Mouse (Mus musculus): Measurements from ENCODE around the gene Cdkn2d. TPM values are rescaled to one million over a fixed set of nuclear protein-coding genes. Genes with fewer than 3 reads are reported as not detected.
A peak's percentile ranks its signal among the peaks of the same experiment; 100 is the strongest.
"Not testable (repeated sequence)": the region's sequence is repeated elsewhere in the genome, so short reads cannot be mapped to it uniquely, and the experiment has no call there.

Cdkn2d gene
- total and polyA plus RNA-seq, 2 experiments from 2014 or later, result 115 to 134 TPM

- no peaks in the 10 kb centered on the region for H3K9me3 ChIP-seq (ENCODE audit: low read length)
- no peak for ATAC-seq
- no peak for TF ChIP-seq CTCF (IDR thresholded peaks at IDR 0.05; ENCODE audit: low read depth)
- H3K4me2 ChIP-seq (ENCODE audit: low read depth, low read length), result no peak overlapping the region
- no peak for DNase-seq (ENCODE audit: low spot score)
- peaks cover 10% of the 10 kb centered on the region; the same call in 1 of the 2 replicates for H3K4me1 ChIP-seq (ENCODE audit: insufficient read depth, low read length)
- no peak overlapping the region for H3K9ac ChIP-seq (replicated peaks; ENCODE audit: low read length)
- H3K36me3 ChIP-seq (ENCODE audit: insufficient read depth, low read length), result no peaks in the 10 kb centered on the region; the same call in 1 of the 2 replicates
- no peaks in the 10 kb centered on the region for H3K27me3 ChIP-seq (ENCODE audit: insufficient read depth, low read length)
- no peak overlapping the region for H3K4me3 ChIP-seq (ENCODE audit: low read length)
- no peak overlapping the region for H3K27ac ChIP-seq
- WGBS, result 93% methylated on average over 11 of the region's 11 CpGs
Measured at GRCm38 (mm10) chr9:21324269-21324668, 33.1 kb upstream of the Cdkn2d start.

GRCm38 (mm10) chr9:21322917-21323297, 31.7 kb upstream of the Cdkn2d start:
- not testable (repeated sequence) for H3K9me3 ChIP-seq (ENCODE audit: low read length); H3K9ac ChIP-seq (replicated peaks; ENCODE audit: low read length); H3K36me3 ChIP-seq (ENCODE audit: insufficient read depth, low read length); H3K4me3 ChIP-seq (ENCODE audit: low read length); ATAC-seq; DNase-seq (ENCODE audit: low spot score); H3K27me3 ChIP-seq (ENCODE audit: insufficient read depth, low read length); H3K27ac ChIP-seq
- Histone ChIP-seq H3K4me2 (ENCODE audit: low read depth, low read length) (0 out of 2 replicates have a peak overlapping the region, but pooled peaks have one; percentile 65), H3K4me1 (ENCODE audit: insufficient read depth, low read length) (peaks cover 10% of the 10 kb centered on the region; the same call in 1 of the 2 replicates)
- WGBS, result 88% methylated on average over 7 of the region's 8 CpGs

GRCm38 (mm10) chr9:21322211-21322916, 31.2 kb upstream of the Cdkn2d start:
- no peaks in the 10 kb centered on the region for H3K27me3 ChIP-seq (ENCODE audit: insufficient read depth, low read length)
- H3K9me3 ChIP-seq (ENCODE audit: low read length), result no peaks in the 10 kb centered on the region
- ATAC-seq, result no peak
- H3K36me3 ChIP-seq (ENCODE audit: insufficient read depth, low read length), result no peaks in the 10 kb centered on the region; the same call in 1 of the 2 replicates
- 76% methylated on average over 19 of the region's 19 CpGs for WGBS
- H3K27ac ChIP-seq, result no peak overlapping the region
- H3K4me2 ChIP-seq (ENCODE audit: low read depth, low read length), result peak overlapping the region; percentile 65
- TF ChIP-seq CTCF (IDR thresholded peaks at IDR 0.05; ENCODE audit: low read depth), result no peak
- H3K4me1 ChIP-seq (ENCODE audit: insufficient read depth, low read length), result peaks cover 8% of the 10 kb centered on the region; the same call in 1 of the 2 replicates
- no peak overlapping the region for H3K9ac ChIP-seq (replicated peaks; ENCODE audit: low read length)
- DNase-seq (ENCODE audit: low spot score), result no peak
- H3K4me3 ChIP-seq (ENCODE audit: low read length), result no peak overlapping the region

GRCm38 (mm10) chr9:21321513-21321835, 30.3 kb upstream of the Cdkn2d start:
- H3K36me3 ChIP-seq (ENCODE audit: insufficient read depth, low read length), result no peaks in the 10 kb centered on the region; the same call in 1 of the 2 replicates
- H3K27me3 ChIP-seq (ENCODE audit: insufficient read depth, low read length), result no peaks in the 10 kb centered on the region
- peak overlapping the region; percentile 65 for H3K4me2 ChIP-seq (ENCODE audit: low read depth, low read length)
- WGBS, result 13% methylated on average over 6 of the region's 6 CpGs
- H3K27ac ChIP-seq, result no peak overlapping the region; the same call in 1 of the 2 replicates
- DNase-seq (ENCODE audit: low spot score) (peak; percentile 13), ATAC-seq (no peak)
- H3K4me1 ChIP-seq (ENCODE audit: insufficient read depth, low read length), result peaks cover 7% of the 10 kb centered on the region; the same call in 1 of the 2 replicates
- H3K4me3 ChIP-seq (ENCODE audit: low read length), result peak overlapping the region; percentile 58
- no peak for TF ChIP-seq CTCF (IDR thresholded peaks at IDR 0.05; ENCODE audit: low read depth)
- peak overlapping the region; percentile 66 for H3K9ac ChIP-seq (replicated peaks; ENCODE audit: low read length)
- no peaks in the 10 kb centered on the region for H3K9me3 ChIP-seq (ENCODE audit: low read length)

- under 1% methylated on average over 51 of the region's 52 CpGs for WGBS
- peak within 1 kb of the TSS; percentile 66 for H3K9ac ChIP-seq (replicated peaks; ENCODE audit: low read length)
Measured at GRCm38 (mm10) chr9:21320619-21321512, 29.7 kb upstream of the Cdkn2d start, which contains the start of gene Slc44a2. Slc44a2 (plus strand) TSS chr9:21320698.

GRCm38 (mm10) chr9:21320280-21320618, 29.0 kb upstream of the Cdkn2d start:
- Histone ChIP-seq H3K36me3 (ENCODE audit: insufficient read depth, low read length) (no peaks in the 10 kb centered on the region; the same call in 1 of the 2 replicates), H3K4me2 (ENCODE audit: low read depth, low read length) (peak overlapping the region; percentile 65), H3K9ac (replicated peaks; ENCODE audit: low read length) (peak overlapping the region; percentile 66; the same call in 1 of the 2 replicates), H3K4me1 (ENCODE audit: insufficient read depth, low read length) (peaks cover 7% of the 10 kb centered on the region; the same call in 1 of the 2 replicates), H3K27ac (no peak overlapping the region), H3K27me3 (ENCODE audit: insufficient read depth, low read length) (no peaks in the 10 kb centered on the region), H3K9me3 (ENCODE audit: low read length) (no peaks in the 10 kb centered on the region), H3K4me3 (ENCODE audit: low read length) (peak overlapping the region; percentile 58)
- DNase-seq (ENCODE audit: low spot score), result peak; percentile 4
- WGBS, result 13% methylated on average over 4 of the region's 4 CpGs
- ATAC-seq, result no peak; the same call in 1 of the 2 replicates
- TF ChIP-seq CTCF (IDR thresholded peaks at IDR 0.05; ENCODE audit: low read depth), result no peak

More at GRCm38 (mm10) chr9:21320619-21321512, 29.7 kb upstream of the Cdkn2d start, which contains the start of gene Slc44a2:
- H3K9me3 ChIP-seq (ENCODE audit: low read length), result no peaks in the 10 kb centered on the region
- H3K4me3 ChIP-seq (ENCODE audit: low read length), result peak within 1 kb of the TSS; percentile 58
- H3K4me2 ChIP-seq (ENCODE audit: low read depth, low read length), result peak within 1 kb of the TSS; percentile 65
- DNase-seq (ENCODE audit: low spot score) (peak; percentile 91), ATAC-seq (peak; percentile 94)
- H3K36me3 ChIP-seq (ENCODE audit: insufficient read depth, low read length), result no peaks in the 10 kb centered on the region; the same call in 1 of the 2 replicates
- no peak; the same call in 1 of the 2 replicates for TF ChIP-seq CTCF (IDR thresholded peaks at IDR 0.05; ENCODE audit: low read depth)
- no peaks in the 10 kb centered on the region for H3K27me3 ChIP-seq (ENCODE audit: insufficient read depth, low read length)
- peak within 1 kb of the TSS; percentile 49; the same call in 1 of the 2 replicates for H3K27ac ChIP-seq
- H3K4me1 ChIP-seq (ENCODE audit: insufficient read depth, low read length), result peaks cover 7% of the 10 kb centered on the region; the same call in 1 of the 2 replicates

Measured in hindbrain, postnatal 0 days (tissue).